20 mouse cellular contexts compared by ENCODE assay signal in genomic region chr1:33499603-33500002, GRCm38 (mm10).
DNase-seq lines count a peak whose midpoint lies in the region; ATAC-seq lines count a peak whose summit lies in the region.
"Had no signal": no experiment of that assay in that cellular context is flagged by ENCODE, and none has a peak within 500 bp of the region (broad histone marks: within the 10 kb centered on the region; RNA-seq: fewer than 3 reads in every experiment).

No protein-coding gene starts in this region.

- no peak overlapping the region for H3K9ac ChIP-seq in liver, embryonic 13.5 days
- H3K9ac ChIP-seq: embryonic facial prominence, embryonic 15.5 days; heart, embryonic 12.5 days; limb, embryonic 15.5 days; neural tube, embryonic 13.5 days had no signal

- no peak overlapping the region for H3K27ac ChIP-seq in liver, embryonic 13.5 days
- H3K27ac ChIP-seq: embryonic facial prominence, embryonic 15.5 days; limb, embryonic 15.5 days; neural tube, embryonic 13.5 days had no signal

- H3K4me1 ChIP-seq in liver, embryonic 13.5 days (replicated peaks): peaks cover 13% of the 10 kb centered on the region
- H3K4me1 ChIP-seq: embryonic facial prominence, embryonic 15.5 days; limb, embryonic 15.5 days had no signal

- H3K4me2 ChIP-seq in liver, embryonic 13.5 days: no peak overlapping the region
- H3K4me2 ChIP-seq: embryonic facial prominence, embryonic 15.5 days; heart, embryonic 12.5 days; limb, embryonic 15.5 days; neural tube, embryonic 13.5 days had no signal

- peak; percentile 46; the same call in 1 of the 2 replicates for ATAC-seq in frontal cortex, adult (ENCODE audit: low TSS enrichment)
- peak; percentile 54; the same call in 1 of the 2 replicates for ATAC-seq in liver, embryonic 13.5 days (ENCODE audit: low read depth)
- ATAC-seq: forebrain, embryonic 16.5 days had no signal

- H3K27me3 ChIP-seq in liver, embryonic 13.5 days: no peaks in the 10 kb centered on the region
- H3K27me3 ChIP-seq: embryonic facial prominence, embryonic 15.5 days; heart, embryonic 12.5 days; limb, embryonic 15.5 days; neural tube, embryonic 13.5 days had no signal

- DNase-seq in frontal cortex, postnatal 10 days (ENCODE audit: low spot score in 2 of 2): no peak
- peak; percentile 26 for DNase-seq in cerebellum, adult 9-10 months
- no peak for DNase-seq in liver, embryonic 13.5 days
- peak; percentile 25 for DNase-seq in thymus, postnatal 25 days
- no peak for DNase-seq in testis, postnatal 14 days (ENCODE audit: low spot score)
- no peak for DNase-seq in left cerebral cortex, adult 11 months (ENCODE audit: low spot score)
- DNase-seq: adrenal gland, adult 8-10 months; gastrocnemius, postnatal 14 days; heart, postnatal 36 days; kidney, adult 9 months; kidney, postnatal 4 days; layer of hippocampus, postnatal 36 days; lung, postnatal 14 days had no signal

- no peak overlapping the region for H3K4me3 ChIP-seq in liver, embryonic 13.5 days (replicated peaks)
- H3K4me3 ChIP-seq: embryonic facial prominence, embryonic 15.5 days; heart, embryonic 12.5 days; limb, embryonic 15.5 days; midbrain, embryonic 10.5 days; neural tube, embryonic 13.5 days had no signal

- 39% methylated on average over 4 of the region's 4 CpGs for WGBS in liver, embryonic 13.5 days (ENCODE audit: insufficient replicate concordance)

- H3K36me3 ChIP-seq in liver, embryonic 13.5 days: peaks cover 6% of the 10 kb centered on the region
- H3K36me3 ChIP-seq: embryonic facial prominence, embryonic 15.5 days; limb, embryonic 15.5 days; midbrain, embryonic 10.5 days; neural tube, embryonic 13.5 days had no signal

- no peaks in the 10 kb centered on the region for H3K9me3 ChIP-seq in liver, embryonic 13.5 days (replicated peaks)
- H3K9me3 ChIP-seq: embryonic facial prominence, embryonic 15.5 days; heart, embryonic 12.5 days; limb, embryonic 15.5 days; midbrain, embryonic 10.5 days; neural tube, embryonic 13.5 days had no signal

Comparison
In these comparisons a context has a peak if more than half of its experiments do, and no peak if none do; other contexts are left out.
1. DNase-seq: peak in cerebellum, adult 9-10 months (single experiment) and thymus, postnatal 25 days (single experiment); none in frontal cortex, postnatal 10 days (0 of 2), liver, embryonic 13.5 days (single experiment), testis, postnatal 14 days (single experiment) and left cerebral cortex, adult 11 months (single experiment).